Mouse (Mus musculus) spleen, postnatal 36 days (tissue): ENCODE measurements around the gene Wfdc16.
"Not testable (repeated sequence)": the region's sequence is repeated elsewhere in the genome, so short reads cannot be mapped to it uniquely, and the experiment has no call there.

Experiments
- DNase-seq, 2 experiments: peaks; one replicate each; pipeline ENCODE4 v3.0.0; 2022; ENCODE audit warnings: low spot score in 2 of 2, mixed read lengths in 1 of 2

Wfdc16 gene

GRCm38 (mm10) chr2:164638696-164639095 is at the start of gene Wfdc16:
Gene Wfdc16, minus strand, starts transcription at chr2:164638796.
- DNase-seq, result no peak

- DNase-seq, result no peak
These were observed 46.2 kb upstream of the Wfdc16 start, which contains the start of gene Wfdc13 for GRCm38 (mm10) chr2:164684807-164685206. Gene Wfdc13, plus strand, starts transcription at chr2:164685107.

- peak; percentile 4 to 8 for DNase-seq
These were observed 41.3 kb upstream of the Wfdc16 start for GRCm38 (mm10) chr2:164679906-164680305.

- peak; percentile 56 to 68 for DNase-seq
These were observed 40.4 kb upstream of the Wfdc16 start for GRCm38 (mm10) chr2:164678848-164679625.

- DNase-seq, result no peak
These were observed 38.5 kb upstream of the Wfdc16 start for GRCm38 (mm10) chr2:164676916-164677685.

GRCm38 (mm10) chr2:164676103-164676502 is 37.5 kb upstream of the Wfdc16 start:
- no peak for DNase-seq

GRCm38 (mm10) chr2:164673987-164674386 is 35.4 kb upstream of the Wfdc16 start, which contains the start of gene Wfdc11:
Gene Wfdc11, minus strand, starts transcription at chr2:164674087.
- DNase-seq, result no peak

- DNase-seq, result no peak
These were observed 32.3 kb upstream of the Wfdc16 start for GRCm38 (mm10) chr2:164670938-164671337.

- no peak for DNase-seq
These were observed 31.7 kb upstream of the Wfdc16 start for GRCm38 (mm10) chr2:164670261-164670660.

GRCm38 (mm10) chr2:164664851-164665250 is 26.3 kb upstream of the Wfdc16 start:
- no peak for DNase-seq

GRCm38 (mm10) chr2:164656483-164656882 is 17.9 kb upstream of the Wfdc16 start, which contains the start of gene Wfdc9:
Gene Wfdc9, minus strand, starts transcription at chr2:164656583.
- DNase-seq, result no peak

- DNase-seq, result peak; percentile 25 to 35
These were observed 17.3 kb upstream of the Wfdc16 start, which contains the start of gene Wfdc10 for GRCm38 (mm10) chr2:164655858-164656257. Gene Wfdc10, plus strand, starts transcription at chr2:164656046.

- DNase-seq, result no peak
These were observed 3.5 kb upstream of the Wfdc16 start for GRCm38 (mm10) chr2:164641881-164642673.

GRCm38 (mm10) chr2:164641129-164641528 is 2.5 kb upstream of the Wfdc16 start:
- DNase-seq, result peak; percentile 13 to 26

GRCm38 (mm10) chr2:164635266-164635665 is 3.3 kb downstream of the Wfdc16 start:
- no peak for DNase-seq

- DNase-seq, result no peak
These were observed 16.8 kb downstream of the Wfdc16 start for GRCm38 (mm10) chr2:164621775-164622174.

- DNase-seq, result no peak
These were observed 19.5 kb downstream of the Wfdc16 start for GRCm38 (mm10) chr2:164619050-164619449.

- no peak for DNase-seq
These were observed 23.2 kb downstream of the Wfdc16 start for GRCm38 (mm10) chr2:164615386-164615785.

GRCm38 (mm10) chr2:164613471-164613870 is 25.1 kb downstream of the Wfdc16 start, which contains the start of the genes Wfdc6b and Wfdc8:
Gene Wfdc6b, plus strand, starts transcription at chr2:164613522.
Gene Wfdc8, minus strand, starts transcription at chr2:164613626.
- DNase-seq, result not testable (repeated sequence)

GRCm38 (mm10) chr2:164608781-164609180 is 29.8 kb downstream of the Wfdc16 start:
- DNase-seq, result no peak

GRCm38 (mm10) chr2:164604411-164604810 is 34.2 kb downstream of the Wfdc16 start:
- no peak for DNase-seq
